Mouse (Mus musculus) layer of hippocampus, adult 8-10 months (tissue): Measurements from ENCODE around the gene Pi16. TPM values are rescaled to one million over a fixed set of nuclear protein-coding genes. Genes with fewer than 3 reads are reported as not detected.
"Not testable (repeated sequence)": the region's sequence is repeated elsewhere in the genome, so short reads cannot be mapped to it uniquely, and the experiment has no call there.

Experiments
- DNase-seq, 2 experiments: peaks; one replicate each; pipeline ENCODE4 v3.0.0; 2022; ENCODE audit warnings: low spot score in 2 of 2
- total RNA-seq, 4 experiments: library from RNA; stranded (reverse); gene quantifications; 2 replicates each; pipeline ENCODE4 v1.2.4; 2022

The Pi16 gene
- total RNA-seq, 4 experiments from 2014 or later: 0.83 to 1.3 (median 1.1) TPM

DNA sequence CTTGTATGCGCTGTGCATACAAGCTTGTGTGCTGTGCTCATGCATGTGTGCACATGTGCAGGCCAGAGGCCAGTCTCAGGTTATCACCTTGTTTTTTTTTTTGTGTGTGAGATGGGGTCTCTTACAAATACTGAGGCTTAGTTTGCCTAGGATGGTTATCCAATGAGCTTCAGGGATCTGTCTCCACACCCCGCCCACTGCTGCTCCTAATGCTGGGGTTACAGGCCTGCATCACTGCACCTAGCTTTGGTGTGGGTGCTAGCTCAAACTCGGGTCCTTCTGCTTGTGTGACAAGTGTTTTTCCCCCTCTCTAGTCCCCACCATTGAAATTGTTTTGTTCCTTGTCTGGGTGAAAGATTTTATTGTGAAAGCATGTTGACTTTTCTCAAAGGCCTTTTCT is 12.7 kb downstream of the Pi16 start:
- DNase-seq: no peak

DNA sequence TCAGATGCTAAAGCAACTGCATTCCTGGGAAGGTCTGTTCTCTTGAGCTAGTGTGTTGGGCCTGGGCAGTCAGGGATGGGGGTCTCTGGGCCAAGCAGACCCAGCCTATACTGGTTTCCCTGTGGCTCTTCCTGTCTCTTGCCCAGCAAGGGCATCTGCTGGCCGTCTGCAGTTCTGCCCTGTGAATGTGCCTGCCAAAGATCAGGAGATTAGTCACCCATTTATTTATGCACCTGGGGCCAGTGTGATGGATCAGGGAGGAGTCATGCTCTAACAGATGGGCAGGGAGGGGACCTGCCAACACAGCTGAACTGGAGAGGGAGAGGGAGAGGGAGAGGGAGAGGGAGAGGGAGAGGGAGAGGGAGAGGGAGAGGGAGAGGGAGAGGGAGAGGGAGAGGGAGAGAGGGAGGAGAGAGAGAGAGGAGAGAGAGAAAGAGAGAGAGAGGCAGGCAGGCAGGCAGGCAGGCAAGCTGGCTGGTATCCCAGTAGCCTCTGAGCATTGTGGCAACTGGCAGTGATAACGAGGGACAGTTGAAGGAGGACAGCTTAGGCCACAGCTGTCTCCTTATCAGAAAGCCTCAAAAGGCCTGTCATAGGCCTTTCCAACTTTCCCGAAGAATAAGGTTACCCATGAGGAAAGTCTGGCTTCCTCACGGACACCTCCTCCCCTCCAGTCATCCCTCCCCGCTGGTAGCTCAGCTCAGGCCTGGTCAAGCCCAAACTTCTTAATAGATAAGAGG is 13.4 kb downstream of the Pi16 start:
- DNase-seq: no peak

DNA sequence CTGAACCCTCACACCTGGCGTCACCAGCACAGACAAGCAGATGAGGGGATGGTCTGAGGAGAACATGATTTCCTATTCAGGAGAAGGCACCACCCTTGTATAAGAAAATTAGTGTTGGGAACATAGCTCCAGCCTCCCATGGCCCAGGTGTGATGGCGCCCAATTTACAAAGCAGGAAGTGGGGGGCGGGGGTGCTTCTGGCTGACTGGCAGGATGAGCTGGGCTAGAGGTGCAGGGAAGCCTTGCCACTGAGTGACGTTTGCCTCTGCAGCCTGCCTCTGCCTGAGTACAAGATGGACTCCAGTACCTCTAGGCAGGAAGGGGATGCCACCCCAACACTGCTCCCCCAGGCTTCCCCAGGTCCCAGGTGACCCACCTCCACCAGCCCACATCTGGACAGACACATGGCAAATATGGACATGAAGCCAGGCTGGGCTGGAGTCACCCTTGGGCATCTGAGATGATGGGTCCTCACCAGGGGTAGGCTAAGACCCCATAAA is 14.8 kb downstream of the Pi16 start:
- DNase-seq: no peak

DNA sequence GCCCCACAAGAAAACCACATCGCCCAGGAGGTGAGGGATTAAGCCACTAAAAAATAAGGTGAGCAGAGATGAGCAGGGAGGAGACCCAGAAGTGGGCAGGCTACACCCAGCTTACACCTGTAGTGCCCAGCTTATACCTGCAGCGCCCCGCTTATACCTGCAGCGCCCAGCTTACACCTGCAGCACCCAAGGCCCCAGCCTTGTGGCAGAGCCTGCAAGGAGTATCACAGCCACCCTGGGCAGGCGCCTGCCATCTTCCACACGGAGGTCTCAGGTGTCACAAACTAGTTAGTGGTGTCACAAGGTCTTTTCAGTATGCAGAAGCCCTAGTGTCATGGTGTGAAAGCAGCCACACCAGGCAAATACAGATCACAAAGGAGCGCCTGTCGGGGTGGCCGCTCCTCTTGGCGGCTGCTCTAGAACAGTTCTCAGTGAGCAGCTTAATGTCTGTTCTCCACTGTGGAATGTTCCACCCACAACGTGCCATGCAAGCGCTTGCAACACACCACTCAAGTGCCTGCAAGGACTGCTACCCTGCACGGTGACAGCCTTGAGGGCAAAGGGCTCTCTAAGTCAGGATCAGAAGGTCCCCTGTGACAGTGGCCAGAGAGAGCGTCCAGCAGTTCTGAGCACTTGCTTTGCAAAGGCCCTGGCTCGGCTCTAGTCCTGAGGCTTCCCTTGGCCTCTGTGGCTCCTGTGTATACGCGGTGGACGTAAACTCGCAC is 18.9 kb downstream of the Pi16 start:
- no peak for DNase-seq

DNA sequence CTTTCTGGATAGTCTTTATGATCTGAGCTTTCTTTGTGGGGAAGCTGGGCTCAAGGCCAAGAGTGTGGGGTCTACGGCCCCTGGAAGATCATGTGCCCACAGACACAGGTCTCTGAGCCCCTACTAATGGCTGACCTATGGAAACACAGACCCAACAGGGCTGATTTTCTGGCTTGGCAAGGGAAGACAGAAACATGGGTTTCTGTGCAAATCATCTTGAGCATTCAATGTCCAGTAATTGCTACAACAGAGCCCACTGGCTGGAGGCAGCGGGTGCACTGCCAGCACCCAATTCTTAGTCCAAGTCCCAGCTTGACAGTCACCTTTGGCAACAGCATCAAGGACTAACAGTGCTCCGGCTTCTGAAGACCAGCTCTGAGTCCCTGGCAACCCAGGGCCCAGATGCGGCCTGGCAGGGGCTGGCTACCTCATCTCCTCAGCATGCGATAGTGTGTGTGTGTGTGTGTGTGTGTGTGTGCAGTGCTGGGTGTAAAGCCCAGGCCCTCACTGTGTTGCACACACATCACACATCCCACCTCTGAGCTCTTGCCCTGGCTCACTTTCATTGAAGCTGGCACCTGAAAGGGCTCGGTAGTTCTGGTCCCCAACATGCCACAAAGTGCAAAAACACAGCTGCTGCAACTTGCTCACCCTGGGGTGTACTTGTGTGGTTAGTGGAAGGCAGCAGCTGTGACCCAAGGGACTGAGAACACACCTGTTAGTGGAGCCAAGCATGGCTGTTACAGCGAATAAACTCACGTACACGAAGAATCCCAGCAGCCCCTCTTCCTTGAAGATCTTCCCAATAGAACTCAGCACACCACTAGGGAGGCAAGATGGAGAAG is 20.7 kb downstream of the Pi16 start:
- no peak for DNase-seq

DNA sequence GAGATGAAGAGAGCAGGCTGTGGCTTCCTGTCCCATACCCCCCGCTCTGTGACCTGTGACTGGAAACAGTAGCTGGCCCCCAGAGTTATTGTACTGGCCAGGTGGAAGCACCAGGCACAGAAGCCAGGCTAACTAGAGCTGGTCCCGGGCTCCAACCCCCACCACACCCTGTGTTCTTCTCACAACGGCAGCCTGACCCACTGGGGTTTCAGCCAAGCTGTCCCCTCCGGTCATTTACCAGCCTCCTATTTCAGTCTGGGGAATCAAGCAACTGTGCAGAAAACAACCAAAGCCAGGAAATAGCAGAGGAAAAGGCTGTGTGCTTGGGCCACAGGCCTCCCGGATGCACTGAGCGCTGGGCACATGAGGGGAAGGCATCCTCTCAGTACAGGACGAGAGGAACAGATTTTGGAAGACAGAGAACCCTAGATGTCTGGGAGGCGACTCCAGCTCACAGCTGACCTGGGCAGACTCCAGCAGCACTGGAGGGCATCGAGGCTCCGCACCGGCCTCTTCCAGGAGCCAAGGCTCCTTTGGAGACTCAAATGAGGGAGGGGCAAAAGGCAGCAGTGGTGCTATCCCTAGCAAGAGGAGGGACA is 21.8 kb downstream of the Pi16 start:
- DNase-seq: no peak

DNA sequence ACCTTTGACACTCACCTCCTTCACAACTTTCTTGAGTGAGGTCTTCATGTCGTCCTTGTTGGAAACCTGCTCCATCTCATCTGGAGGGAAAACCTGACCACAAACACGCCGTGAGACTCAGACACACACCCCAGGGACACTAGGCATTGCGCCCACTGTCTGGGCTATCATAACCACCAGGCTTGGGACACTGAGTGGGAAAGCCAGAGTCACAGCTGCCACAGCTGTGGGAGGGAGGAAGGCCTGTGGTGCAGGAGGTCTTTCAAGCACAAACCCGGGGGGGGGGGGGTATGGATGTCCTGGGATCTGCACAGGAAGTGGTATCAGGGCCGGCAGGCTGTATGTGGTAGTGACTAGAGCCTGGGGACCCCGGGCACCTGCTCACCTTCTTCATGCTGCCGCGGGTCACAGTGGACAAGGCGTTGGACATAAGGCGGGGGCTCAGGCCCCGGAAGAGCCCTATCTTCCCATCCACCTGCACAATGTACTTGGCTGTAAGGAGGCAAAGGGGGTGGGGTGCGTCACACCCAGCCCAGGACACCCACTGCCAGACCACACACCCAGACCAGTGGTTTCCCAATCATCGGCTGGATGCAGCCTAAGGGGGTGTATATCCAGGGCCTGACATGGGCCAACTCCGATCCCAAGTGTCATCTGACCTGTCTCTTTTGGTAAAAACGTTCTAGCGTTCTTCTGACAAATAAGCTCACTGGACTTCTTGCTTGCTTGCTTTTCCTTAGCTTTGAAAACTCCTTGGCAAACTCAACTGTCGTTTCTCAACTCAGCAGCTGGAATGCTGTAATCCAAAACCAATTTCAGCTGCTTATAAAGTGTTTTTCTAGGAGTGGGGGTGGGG is 23.2 kb downstream of the Pi16 start:
- DNase-seq: no peak

DNA sequence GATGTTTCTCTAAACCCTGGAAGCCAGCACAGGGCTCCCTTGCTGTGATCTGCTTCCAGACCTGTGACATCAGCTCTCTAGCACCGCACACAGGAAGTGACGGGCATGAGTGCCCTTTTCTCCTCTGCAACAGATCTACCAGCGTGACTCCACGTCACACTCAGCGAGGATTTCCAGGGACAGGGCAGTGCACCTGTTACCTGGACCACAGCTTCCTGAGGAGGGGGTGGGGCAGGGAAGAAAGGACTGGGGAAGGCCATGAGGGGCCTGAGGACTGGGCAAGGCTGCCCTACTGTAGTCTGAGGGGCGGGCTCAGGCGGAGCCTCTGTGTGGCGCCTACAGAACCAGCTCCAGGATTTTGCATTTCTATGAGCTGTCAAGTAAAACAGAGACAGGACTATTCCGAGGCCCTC is 24.1 kb downstream of the Pi16 start:
- DNase-seq: no peak

DNA sequence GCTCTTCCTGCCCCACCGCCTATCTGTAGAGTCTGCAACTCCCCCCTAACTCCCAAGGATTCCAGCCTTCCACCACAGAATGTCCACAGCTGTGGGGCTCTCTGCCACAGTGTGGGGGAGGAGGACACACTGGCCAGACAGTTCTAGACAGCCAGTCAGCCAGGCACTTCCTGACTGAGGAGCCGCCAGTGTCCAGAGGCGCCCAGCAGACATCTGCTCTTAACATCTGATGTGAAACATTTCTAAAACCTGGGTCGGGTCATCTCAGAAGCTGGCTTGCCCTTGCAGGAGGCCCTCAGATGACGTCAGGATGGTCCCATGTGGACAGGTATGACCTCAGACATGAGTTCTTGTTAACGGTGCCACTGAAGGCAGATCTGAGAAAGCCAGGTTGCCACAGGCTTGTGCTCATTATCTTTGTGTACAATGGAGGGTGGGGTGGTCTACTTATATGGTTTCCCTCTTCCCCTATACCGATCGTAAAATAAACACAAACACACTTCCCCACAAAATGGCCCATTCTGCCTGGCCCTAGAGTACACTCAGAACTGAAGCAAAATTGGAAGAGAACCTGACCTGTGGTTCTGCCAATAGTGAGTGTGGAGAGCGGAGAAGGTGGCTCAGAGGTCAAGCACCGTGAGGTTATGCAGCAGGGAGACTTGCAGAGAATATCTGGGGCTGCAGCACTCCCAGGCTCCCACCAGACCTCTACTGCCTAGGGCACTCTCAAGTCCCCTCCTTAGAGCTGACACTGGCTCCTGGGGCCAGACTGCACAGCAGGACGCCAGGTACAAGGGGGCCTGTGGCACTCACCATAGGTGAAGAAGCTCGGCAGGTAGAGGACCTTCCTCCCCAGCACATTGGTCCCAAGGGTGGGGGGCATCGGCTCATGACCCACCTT is 24.8 kb downstream of the Pi16 start:
- no peak for DNase-seq

DNA sequence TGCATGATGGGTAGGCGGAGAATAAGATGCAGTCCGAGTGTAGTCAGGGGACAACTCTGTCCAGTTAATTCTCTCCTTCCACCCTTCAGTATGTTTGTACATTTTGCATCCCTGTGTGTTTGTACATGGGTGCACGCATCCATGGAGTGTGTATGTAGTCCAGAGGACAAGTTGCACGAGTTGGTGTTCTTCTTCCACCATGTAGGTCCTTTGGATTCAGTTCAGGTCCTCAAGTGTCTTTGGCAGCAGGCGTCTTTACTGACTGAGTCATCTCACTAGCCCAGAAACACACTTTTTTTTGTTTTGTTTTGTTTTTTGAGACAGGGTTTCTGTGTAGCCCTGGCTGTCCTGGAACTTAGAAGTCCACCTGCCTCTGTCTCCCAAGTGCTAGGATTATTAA is 25.8 kb downstream of the Pi16 start:
- DNase-seq: no peak

DNA sequence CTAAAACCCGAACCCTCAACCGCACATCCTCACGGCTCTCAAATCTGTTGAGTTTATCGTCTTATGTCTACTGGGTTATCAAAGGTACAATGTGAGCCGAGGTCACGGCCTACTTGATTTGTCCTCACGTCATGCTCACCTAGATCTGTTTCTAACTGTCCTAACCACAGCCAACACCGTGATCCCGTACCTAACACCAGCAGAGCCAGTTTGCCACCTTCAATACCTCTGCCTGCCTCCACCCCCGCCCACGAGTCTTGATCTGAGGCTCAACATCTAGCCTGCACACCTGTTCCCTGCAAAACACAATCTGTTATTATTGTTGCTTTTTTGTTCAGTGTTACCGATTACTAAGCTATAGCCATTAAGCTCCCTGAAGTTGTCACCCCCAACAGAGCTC is 27.8 kb downstream of the Pi16 start:
- DNase-seq: no peak

DNA sequence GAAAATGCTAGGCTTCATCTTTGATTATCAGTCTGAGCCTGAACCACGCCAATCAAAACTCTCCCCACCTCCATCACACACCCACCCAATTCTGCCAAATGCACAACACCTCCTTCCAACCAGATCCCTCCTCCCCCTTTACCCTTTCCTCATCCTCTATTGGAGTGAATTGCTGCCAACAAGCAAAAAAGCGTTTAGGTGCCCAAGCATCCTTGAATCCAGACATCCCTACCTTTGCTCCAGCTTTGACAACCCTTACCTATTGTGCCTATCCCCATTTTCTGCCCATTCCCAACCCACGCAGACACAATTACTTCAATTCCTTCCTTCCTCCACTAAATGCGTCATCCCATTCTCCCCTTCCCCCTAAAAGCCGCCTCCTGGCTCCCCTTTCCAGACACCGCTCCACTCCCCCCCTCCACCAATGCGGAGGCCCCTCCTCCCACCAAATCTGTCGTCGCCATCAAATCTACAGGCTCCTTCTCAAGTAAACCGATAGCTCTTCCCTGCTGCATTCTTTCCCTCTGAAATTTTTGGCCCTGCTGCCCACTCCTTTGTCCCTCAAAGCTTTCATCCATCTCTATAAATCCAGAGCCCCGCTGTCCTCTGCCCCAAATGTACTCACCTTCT is 29.1 kb downstream of the Pi16 start:
- DNase-seq: peak; percentile 60 to 70

DNA sequence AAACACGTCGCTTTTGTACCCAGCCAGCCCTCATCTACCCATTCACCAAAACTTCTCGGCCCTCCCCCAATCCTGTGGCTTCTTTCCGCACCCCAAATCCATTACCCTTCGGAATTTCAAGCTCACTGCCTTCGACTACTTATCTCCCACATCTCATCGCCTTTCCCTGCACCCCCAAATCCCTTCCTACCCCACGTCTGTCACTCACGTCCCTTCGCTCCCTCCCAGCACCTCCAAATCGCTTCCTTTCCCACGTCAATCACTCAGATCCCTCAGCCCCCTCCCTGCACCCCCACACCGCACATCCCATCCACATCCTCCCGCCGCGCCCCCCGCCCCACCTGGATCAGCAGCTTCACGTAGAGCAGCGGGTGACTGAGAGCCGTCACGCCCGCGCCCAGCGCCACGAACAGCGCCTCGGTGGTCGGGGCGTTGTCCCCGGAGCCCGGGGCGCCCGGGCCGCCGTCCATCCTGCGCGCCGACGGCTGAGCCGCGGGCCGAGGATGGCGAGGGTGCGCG is 29.7 kb downstream of the Pi16 start:
- no peak for DNase-seq

DNA sequence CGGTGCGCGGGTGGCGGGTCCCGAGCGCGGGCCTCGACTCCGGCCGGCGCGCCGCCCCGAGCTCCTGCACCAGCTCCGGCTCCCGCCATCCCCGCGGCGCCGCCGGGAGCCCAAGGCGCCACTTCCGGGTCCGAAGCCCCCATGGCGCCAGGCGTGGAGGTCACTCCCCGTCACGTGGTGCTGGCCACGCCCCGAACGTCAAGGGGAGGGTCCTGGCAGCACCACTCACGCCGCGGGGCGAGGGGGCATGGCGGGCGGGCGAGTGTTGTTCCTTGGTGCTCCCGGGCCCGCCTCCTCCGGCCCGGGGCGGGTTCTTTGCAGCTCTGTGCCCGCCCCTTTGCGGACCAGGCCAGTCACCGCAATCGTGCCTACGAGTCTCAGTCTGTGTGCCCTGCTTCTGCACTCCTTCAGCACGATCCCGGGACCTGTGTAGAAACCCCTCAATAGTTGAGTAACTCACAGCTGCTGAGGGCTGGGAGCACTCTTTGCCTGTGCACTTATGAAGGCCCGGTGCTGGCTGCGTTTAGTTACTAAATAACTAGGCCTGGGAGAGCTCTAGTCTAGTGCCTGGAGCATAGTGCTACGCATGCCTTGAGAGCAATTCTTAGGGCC is 30.3 kb downstream of the Pi16 start, which contains the start of gene Mtch1:
Gene Mtch1 (minus strand): TSS at position 290 of the 612 bp plus-strand sequence.
- peak; percentile 93 to 95 for DNase-seq

DNA sequence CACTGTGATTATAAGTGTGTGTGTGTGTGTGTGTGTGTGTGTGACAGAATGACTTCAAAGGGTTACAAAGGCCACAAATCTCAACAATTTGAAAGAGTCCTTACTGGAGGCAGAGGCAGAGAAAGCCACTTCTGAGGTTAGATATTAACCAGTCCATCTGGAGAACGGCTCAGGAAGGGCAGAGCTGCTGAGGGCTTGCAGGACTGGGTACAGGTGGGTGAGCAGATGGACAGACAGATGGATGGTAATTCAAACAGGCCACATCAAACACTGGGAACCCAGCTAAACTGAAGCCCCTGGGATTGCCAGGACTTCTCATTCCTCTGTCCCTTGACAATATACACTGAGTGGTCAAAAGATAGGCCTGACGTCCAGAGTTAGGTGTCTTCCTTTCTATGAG is 31.5 kb downstream of the Pi16 start:
- DNase-seq: no peak

DNA sequence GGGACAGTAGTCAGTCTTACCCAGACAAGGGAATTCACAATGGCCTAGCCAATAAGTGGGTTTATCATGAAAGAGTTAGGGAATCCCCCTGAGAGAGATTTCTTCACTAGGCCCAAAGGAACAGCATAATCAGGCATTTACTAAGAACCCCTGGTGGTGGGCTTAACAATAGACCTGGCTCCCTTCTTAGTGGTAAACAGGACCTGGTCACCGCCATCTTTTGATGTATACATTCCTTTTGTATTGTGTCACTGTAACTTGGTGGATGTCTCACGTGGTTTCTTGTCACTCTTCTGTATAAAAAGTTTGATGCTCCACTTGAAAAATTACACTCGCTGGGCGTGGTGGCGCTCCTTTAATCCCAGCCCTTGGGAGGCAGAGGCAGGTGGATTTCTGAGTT is 33.6 kb downstream of the Pi16 start:
- DNase-seq: not testable (repeated sequence)

DNA sequence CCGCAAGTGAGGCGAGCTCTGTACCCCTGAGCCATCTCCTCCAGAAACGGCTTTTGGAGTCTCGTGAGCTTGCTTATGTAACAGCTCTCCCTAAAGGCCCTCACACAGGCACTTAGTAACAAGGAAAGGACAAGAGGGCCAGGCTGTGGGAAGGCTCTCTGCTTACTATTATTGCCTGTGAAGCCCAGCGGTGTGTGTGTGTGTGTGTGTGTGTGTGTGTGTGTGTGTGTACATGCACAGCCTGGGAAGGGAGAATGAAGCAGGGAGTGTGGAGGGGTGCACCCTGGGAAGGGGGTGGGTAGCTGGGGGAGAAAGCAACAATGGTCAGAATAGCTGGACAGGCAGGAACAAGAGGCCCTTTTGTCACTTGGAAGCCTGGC is 38.0 kb downstream of the Pi16 start:
- no peak for DNase-seq

DNA sequence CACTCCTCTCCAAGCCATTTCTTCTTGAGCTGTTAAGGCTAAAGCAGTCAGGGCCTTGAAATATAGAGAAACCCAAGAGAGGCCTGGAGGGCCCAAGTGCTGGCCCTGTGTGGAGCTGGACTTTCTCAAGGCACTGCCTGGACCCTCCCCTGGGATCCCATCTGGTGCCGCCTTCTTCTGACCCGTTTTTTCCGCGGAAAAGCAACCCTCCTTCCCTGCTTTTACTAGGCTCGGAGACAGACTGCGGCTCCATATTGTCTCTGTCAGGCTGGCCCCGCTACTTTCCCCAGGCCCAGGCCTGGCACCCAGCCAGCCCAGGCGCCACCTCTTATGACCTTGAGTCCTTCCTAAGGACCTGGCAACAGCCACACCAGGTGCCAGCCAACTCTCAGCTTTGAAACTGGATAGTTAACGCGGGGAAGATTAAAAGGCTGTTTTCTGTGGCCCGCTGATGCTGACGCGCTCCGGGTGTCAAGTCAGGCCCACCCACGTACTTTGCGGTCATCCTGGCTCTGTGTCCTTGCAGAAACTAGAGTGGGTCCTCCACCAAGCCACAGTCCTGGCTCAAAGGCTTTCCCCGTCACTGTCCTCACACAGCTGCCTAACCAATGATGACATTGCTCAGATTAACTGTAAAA is 38.5 kb downstream of the Pi16 start:
- no peak for DNase-seq
